Mouse (Mus musculus) adipocyte (in vitro differentiated cells): ENCODE measurements at regions not wholly inside any gene's neighbourhood (a gene's known extent, or its start where the extent isn't known, plus 50 kb on each side); places are given as distances from the start of the nearest gene placed in this dataset.

Experiments
- DNase-seq: peaks from one replicate; pipeline ENCODE4 v3.0.0-alpha.2; 2016; ENCODE audit warnings: low spot score

DNA sequence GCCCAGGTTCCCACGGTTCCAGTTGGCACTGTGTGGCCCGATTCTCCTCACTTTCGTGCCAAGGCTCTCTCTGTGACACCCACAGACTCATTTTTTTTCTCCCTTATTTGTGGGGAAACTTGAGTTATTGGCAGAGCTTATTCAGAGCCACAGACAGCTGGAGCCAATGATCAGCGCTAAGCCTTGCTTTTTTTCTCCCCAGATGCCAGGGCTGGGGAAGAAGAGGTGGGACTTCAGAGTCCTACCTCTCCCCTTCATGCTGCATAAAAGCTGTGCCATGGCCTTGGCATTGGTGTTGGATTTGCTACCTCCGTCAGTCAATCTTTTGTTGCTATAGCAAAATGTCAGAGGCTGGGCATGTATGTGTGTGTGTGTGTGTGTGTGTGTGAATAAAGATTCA is 56.5 kb upstream of the Cox10 start:
- DNase-seq: no peak

DNA sequence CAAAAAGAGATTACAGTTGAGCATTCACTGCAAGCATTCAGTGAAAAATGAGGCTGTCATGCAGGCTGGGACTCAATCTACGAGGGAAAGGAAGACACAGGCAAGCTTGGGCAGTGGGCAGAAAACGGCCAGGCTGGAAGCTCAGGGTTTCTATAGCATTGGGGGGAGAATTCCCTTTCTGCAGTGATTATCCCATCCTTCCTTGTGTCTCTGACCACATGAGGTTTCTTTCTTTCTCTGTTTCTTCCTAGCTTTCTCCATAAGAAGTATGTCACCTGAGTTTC is 56.0 kb upstream of the Cox10 start:
- no peak for DNase-seq

DNA sequence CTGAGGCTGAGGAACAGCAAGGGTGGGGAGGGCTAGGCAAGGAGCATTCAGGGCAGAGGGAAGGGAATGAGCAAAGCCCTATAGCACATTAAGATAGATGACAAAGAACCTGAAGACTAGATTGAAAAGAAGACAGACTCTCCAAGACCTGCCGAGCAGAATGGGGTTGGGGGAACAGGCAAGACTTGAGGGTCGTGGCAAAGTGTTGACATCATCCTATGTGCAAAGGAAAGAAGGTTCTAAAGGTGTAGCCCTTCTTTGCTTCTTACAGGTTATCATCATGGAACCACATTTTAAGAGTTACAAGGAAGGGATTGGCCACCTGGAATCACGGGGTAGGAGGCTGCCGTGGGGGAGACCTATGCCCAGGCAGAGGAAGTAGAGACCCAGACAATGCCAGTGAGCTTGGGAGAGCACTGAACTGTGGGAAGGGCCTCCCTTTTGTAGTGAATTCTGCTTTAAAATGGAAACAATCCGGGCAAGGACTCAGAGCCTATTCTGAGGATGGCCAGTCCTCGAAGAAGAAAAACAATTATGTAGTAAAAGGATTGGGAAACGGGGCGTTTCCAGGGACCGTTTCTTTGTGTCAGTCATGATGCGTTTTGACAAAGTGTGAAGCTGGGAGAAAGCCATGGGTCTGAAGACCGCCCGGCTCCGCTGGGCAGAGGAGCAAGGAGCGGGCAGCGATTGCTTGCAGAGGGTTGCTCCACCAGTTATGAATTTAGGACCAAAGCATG is 55.5 kb upstream of the Cox10 start:
- no peak for DNase-seq
